Mouse (Mus musculus): ENCODE measurements around the gene 1810055G02Rik. TPM values are rescaled to one million over a fixed set of nuclear protein-coding genes. Genes with fewer than 3 reads are reported as not detected.

The 1810055G02Rik gene
- polyA plus RNA-seq, 1 experiment = 24.8 TPM

DNA sequence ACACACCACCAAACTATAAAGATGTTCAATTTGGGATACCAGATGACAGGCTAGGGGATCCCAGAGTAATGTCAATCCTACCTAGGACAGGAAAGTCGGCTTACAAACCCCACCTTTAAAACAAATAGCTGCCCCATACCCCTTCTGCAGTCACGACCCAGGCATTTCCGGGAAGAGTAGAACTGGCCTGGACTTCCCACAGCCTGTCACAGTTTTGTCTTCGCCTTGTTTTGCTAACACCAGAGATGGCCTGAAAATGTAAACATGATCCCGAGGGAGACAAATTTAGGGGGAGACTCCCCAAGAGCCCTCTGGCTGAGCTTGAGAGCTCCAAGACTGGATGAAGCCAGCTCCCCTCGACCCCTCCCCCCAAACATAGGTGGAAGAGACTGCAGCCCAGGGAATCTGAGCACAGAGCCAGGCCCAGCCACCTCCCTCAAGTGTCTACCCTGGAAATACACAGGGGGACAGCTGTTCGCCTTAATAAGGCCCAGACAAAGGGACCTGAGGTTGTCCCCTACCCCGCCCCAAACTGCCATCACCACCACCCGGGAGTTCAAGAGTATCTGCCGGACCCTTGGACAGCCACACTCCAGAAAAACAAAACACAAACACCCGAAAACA, 23.0 kb upstream of the 1810055G02Rik start:
- TF ChIP-seq CTCF (IDR thresholded peaks at IDR 0.05; ENCODE audit: borderline replicate concordance, control insufficient read depth, extremely low read depth, insufficient read depth, low read length, poor library complexity) (no peak), POLR2A (IDR thresholded peaks at IDR 0.05; ENCODE audit: control insufficient read depth, extremely low read depth, insufficient read depth, low read length, poor library complexity) (no peak)
- WGBS = 13% methylated on average over 11 of the region's 11 CpGs
- peaks cover 31% of the 10 kb centered on the region for H3K4me1 ChIP-seq (replicated peaks; ENCODE audit: control insufficient read depth, insufficient read depth, low read length)
- no peaks in the 10 kb centered on the region for H3K27me3 ChIP-seq (ENCODE audit: control insufficient read depth, insufficient read depth, low read length)
- peak overlapping the region; percentile 95 for H3K4me3 ChIP-seq (ENCODE audit: control insufficient read depth, insufficient read depth, low read length)
- no peak overlapping the region for H3K27ac ChIP-seq (ENCODE audit: control insufficient read depth, insufficient read depth, low read length)
- no peak for DNase-seq
- no peaks in the 10 kb centered on the region for H3K36me3 ChIP-seq (ENCODE audit: control insufficient read depth, insufficient read depth, low read length)

DNA sequence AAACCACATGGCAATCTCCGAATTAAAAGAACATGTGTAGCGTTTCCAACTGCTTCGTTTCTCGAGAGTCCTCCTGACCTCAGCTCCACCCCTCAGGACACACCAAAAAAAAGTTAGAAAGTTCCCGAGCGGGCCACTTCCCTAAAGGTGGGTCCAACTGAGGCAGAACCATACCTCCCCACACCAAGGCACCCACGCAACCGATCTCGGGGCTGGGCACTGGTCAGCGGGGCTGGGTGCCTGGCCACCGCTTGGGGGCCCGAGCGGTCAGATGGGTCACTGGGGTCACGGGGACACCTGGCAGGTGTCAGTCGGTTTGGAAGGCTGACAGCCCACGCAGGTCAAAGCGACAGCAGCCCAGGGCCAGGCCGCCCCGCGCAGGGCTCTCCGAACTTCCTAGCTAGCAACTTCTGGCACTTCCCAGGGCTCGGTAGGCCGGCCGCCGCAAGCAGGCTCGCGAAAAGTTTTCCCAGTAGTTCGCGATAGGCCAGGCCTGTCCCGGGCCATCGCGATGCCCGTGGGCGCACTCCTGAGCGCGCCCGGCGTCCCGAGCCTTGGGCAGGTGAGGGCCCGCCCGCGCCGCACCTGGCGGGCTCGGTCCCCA, 22.4 kb upstream of the 1810055G02Rik start:
- no peak overlapping the region for H3K27ac ChIP-seq (ENCODE audit: control insufficient read depth, insufficient read depth, low read length)
- no peaks in the 10 kb centered on the region for H3K27me3 ChIP-seq (ENCODE audit: control insufficient read depth, insufficient read depth, low read length)
- peaks cover 31% of the 10 kb centered on the region for H3K4me1 ChIP-seq (replicated peaks; ENCODE audit: control insufficient read depth, insufficient read depth, low read length)
- TF ChIP-seq POLR2A (IDR thresholded peaks at IDR 0.05; ENCODE audit: control insufficient read depth, extremely low read depth, insufficient read depth, low read length, poor library complexity) (no peak), CTCF (IDR thresholded peaks at IDR 0.05; ENCODE audit: borderline replicate concordance, control insufficient read depth, extremely low read depth, insufficient read depth, low read length, poor library complexity) (0 out of 2 replicates have a peak, but pooled peaks have one; percentile 50)
- no peaks in the 10 kb centered on the region for H3K36me3 ChIP-seq (ENCODE audit: control insufficient read depth, insufficient read depth, low read length)
- WGBS = under 1% methylated on average over 45 of the region's 45 CpGs
- peak overlapping the region; percentile 95 for H3K4me3 ChIP-seq (ENCODE audit: control insufficient read depth, insufficient read depth, low read length)
- DNase-seq = no peak

DNA sequence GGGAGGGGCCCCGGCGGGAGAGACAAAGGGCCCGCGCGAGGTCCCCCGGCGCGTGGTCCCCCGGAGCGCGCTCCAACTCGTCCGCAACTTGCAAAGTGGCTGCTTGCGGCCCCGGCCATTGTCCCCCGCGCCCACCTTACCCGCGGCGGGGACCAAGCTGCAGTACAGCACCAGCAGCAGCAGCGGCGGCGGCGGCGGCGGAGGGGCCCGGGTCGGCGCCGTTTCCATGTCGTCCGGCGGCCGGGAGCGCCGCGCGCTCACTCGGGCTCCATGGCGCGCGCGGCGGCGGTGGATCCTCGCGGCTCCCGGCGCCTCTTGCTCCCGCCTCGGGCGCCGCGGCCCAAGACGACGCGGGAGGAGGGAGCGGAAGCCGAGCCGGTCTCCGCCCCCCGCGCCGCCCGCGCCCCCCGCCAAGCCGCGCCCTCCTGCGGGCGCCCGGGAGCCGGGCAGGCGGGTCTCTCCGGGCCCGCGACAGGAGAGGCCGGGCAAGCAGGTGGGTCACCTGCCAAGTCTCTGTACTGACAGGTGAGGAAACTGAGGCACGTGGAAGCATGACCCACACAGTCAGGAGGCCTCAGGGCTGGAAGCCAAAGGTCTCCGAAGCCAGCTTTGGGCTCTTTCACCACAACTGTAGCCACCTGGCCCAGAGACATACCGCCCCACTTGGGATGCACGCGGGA, 21.7 kb upstream of the 1810055G02Rik start, which contains the start of gene Lrp5:
Gene Lrp5 (minus strand): TSS at position 350 of the 680 bp plus-strand sequence.
- under 1% methylated on average over 83 of the region's 83 CpGs for WGBS
- no peaks in the 10 kb centered on the region for H3K36me3 ChIP-seq (ENCODE audit: control insufficient read depth, insufficient read depth, low read length)
- no peaks in the 10 kb centered on the region for H3K27me3 ChIP-seq (ENCODE audit: control insufficient read depth, insufficient read depth, low read length)
- H3K4me1 ChIP-seq (replicated peaks; ENCODE audit: control insufficient read depth, insufficient read depth, low read length) = peaks cover 27% of the 10 kb centered on the region
- peak; percentile 71 for DNase-seq
- H3K4me3 ChIP-seq (ENCODE audit: control insufficient read depth, insufficient read depth, low read length) = peak within 1 kb of the TSS; percentile 95
- H3K27ac ChIP-seq (ENCODE audit: control insufficient read depth, insufficient read depth, low read length) = no peak within 1 kb of the TSS
- TF ChIP-seq CTCF (IDR thresholded peaks at IDR 0.05; ENCODE audit: borderline replicate concordance, control insufficient read depth, extremely low read depth, insufficient read depth, low read length, poor library complexity) = 0 out of 2 replicates have a peak, but pooled peaks have one; percentile 43
- TF ChIP-seq POLR2A (IDR thresholded peaks at IDR 0.05; ENCODE audit: control insufficient read depth, extremely low read depth, insufficient read depth, low read length, poor library complexity) = peak; percentile 64

DNA sequence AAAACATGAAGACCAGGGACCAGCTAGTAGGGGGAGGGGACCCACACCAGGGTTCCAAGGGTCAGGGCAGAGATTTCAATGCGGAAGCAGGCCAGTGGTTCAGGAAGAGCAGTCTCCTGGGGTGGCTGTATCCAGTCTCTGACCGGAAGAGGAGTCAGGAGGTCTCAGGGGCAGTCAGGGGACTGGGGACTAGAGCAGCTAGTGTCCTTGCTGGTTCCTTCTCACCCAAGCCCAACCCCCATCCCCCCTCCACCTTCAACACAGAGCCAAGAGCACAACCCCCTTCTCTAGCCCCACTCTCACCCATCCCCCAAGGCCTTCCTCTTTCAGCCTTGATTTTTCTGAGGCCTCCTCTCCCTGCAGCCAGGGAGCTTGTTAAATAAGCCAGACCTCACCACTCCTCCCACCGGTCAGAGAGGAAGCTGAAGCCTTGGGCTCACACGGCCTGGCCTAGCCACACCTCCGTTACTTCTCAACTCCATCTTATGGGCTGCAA, 20.4 kb upstream of the 1810055G02Rik start:
- Histone ChIP-seq H3K36me3 (ENCODE audit: control insufficient read depth, insufficient read depth, low read length) (no peaks in the 10 kb centered on the region), H3K4me1 (replicated peaks; ENCODE audit: control insufficient read depth, insufficient read depth, low read length) (peaks cover 24% of the 10 kb centered on the region), H3K27ac (ENCODE audit: control insufficient read depth, insufficient read depth, low read length) (no peak overlapping the region), H3K4me3 (ENCODE audit: control insufficient read depth, insufficient read depth, low read length) (no peak overlapping the region), H3K27me3 (ENCODE audit: control insufficient read depth, insufficient read depth, low read length) (no peaks in the 10 kb centered on the region)
- DNase-seq = no peak
- WGBS = 68% methylated on average over 5 of the region's 5 CpGs
- TF ChIP-seq CTCF (IDR thresholded peaks at IDR 0.05; ENCODE audit: borderline replicate concordance, control insufficient read depth, extremely low read depth, insufficient read depth, low read length, poor library complexity) (no peak), POLR2A (IDR thresholded peaks at IDR 0.05; ENCODE audit: control insufficient read depth, extremely low read depth, insufficient read depth, low read length, poor library complexity) (no peak)

DNA sequence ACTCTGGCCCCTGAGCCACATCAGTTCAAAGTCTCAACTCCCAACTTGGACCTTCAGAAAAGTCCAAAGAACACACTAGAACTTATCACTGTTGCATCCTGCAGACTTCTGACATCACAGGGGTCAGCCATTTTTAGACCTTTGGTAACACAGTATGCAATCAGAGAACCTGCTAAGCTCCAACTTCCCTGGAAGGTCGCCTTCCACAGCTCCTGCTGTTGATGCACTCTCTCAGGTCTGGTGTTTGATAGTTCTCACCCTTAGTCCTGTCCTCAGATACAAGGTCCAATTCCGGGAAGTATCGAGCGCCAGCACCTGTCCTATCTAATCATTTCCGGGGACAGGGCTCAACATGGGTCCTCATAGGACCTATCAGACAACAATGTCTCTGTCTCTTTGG, 16.8 kb upstream of the 1810055G02Rik start:
- Histone ChIP-seq H3K36me3 (ENCODE audit: control insufficient read depth, insufficient read depth, low read length) (no peaks in the 10 kb centered on the region), H3K4me1 (replicated peaks; ENCODE audit: control insufficient read depth, insufficient read depth, low read length) (peaks cover 5% of the 10 kb centered on the region), H3K27ac (ENCODE audit: control insufficient read depth, insufficient read depth, low read length) (no peak overlapping the region), H3K4me3 (ENCODE audit: control insufficient read depth, insufficient read depth, low read length) (no peak overlapping the region), H3K27me3 (ENCODE audit: control insufficient read depth, insufficient read depth, low read length) (no peaks in the 10 kb centered on the region)
- TF ChIP-seq CTCF (IDR thresholded peaks at IDR 0.05; ENCODE audit: borderline replicate concordance, control insufficient read depth, extremely low read depth, insufficient read depth, low read length, poor library complexity) = no peak
- no peak for DNase-seq
- 97% methylated on average over 5 of the region's 5 CpGs for WGBS

DNA sequence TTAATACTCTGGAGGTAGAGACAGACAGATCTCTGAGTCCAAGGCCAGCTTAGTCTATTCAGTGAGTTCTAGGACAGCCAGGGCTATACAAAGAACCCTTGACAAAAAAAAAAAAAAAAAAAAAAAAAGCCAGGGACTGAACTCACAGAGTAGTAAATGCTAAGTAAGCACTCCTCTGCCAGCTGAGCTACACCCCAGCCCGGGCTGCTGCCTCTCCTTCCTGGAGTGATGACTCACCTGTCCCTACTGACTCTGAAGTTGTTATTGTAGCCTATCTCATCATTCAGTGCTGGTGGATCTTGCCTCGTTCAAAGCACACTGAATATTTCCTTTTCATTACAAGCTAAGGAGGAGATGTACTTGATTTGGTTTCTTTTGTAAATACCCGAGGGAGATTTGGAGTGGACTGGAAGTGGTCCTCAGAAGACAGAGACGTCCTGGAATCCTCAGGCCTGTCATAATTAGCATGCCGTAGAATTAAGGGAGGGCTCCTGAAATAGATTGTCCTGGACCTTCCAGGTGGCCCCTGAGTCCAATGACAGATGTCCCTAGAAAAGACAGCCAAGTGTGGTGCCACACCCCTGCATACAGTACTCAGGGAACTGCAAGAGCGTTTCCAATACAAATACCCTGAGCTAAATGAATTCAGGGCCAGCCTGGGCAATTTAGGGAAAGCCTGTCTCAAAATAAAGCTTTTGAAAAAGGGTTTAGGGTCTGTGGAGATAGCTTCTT, 15.5 kb upstream of the 1810055G02Rik start:
- H3K27me3 ChIP-seq (ENCODE audit: control insufficient read depth, insufficient read depth, low read length) = no peaks in the 10 kb centered on the region
- H3K36me3 ChIP-seq (ENCODE audit: control insufficient read depth, insufficient read depth, low read length) = no peaks in the 10 kb centered on the region
- no peak overlapping the region for H3K27ac ChIP-seq (ENCODE audit: control insufficient read depth, insufficient read depth, low read length)
- TF ChIP-seq CTCF (IDR thresholded peaks at IDR 0.05; ENCODE audit: borderline replicate concordance, control insufficient read depth, extremely low read depth, insufficient read depth, low read length, poor library complexity) (no peak), POLR2A (IDR thresholded peaks at IDR 0.05; ENCODE audit: control insufficient read depth, extremely low read depth, insufficient read depth, low read length, poor library complexity) (no peak)
- H3K4me3 ChIP-seq (ENCODE audit: control insufficient read depth, insufficient read depth, low read length) = no peak overlapping the region
- 77% methylated on average over 6 of the region's 6 CpGs for WGBS
- no peaks in the 10 kb centered on the region for H3K4me1 ChIP-seq (replicated peaks; ENCODE audit: control insufficient read depth, insufficient read depth, low read length)
- DNase-seq = no peak

All from thymus, adult 2 months (tissue).